Mouse (Mus musculus) embryo, embryonic 11.5 days (tissue): ENCODE results near the gene Ctbs.

Source experiments
- DNase-seq: peaks from one replicate; pipeline ENCODE4 v3.0.0-alpha.2; 2012; ENCODE audit warnings: low read depth, low spot score

Ctbs gene

GRCm38 (mm10) chr3:146449745-146450250, at the start of gene Ctbs:
Ctbs (plus strand) TSS chr3:146449795.
- no peak for DNase-seq

GRCm38 (mm10) chr3:146403770-146404169, 45.8 kb upstream of the Ctbs start:
- DNase-seq, result no peak

- peak; percentile 91 for DNase-seq
Measured at GRCm38 (mm10) chr3:146404311-146405201, 45.0 kb upstream of the Ctbs start, which contains the start of gene Ssx2ip. Ssx2ip (plus strand) TSS chr3:146404642.

GRCm38 (mm10) chr3:146405213-146406006, 44.2 kb upstream of the Ctbs start:
- DNase-seq, result no peak

GRCm38 (mm10) chr3:146406007-146406341, 43.6 kb upstream of the Ctbs start:
- no peak for DNase-seq

GRCm38 (mm10) chr3:146407086-146407721, 42.4 kb upstream of the Ctbs start:
- no peak for DNase-seq

- DNase-seq, result no peak
Measured at GRCm38 (mm10) chr3:146410114-146410513, 39.5 kb upstream of the Ctbs start.

- no peak for DNase-seq
Measured at GRCm38 (mm10) chr3:146412008-146412407, 37.6 kb upstream of the Ctbs start.

GRCm38 (mm10) chr3:146412480-146412879, 37.1 kb upstream of the Ctbs start:
- DNase-seq, result no peak

GRCm38 (mm10) chr3:146413016-146413415, 36.6 kb upstream of the Ctbs start:
- DNase-seq, result no peak

GRCm38 (mm10) chr3:146413992-146414391, 35.6 kb upstream of the Ctbs start:
- DNase-seq, result no peak

GRCm38 (mm10) chr3:146414555-146414954, 35.0 kb upstream of the Ctbs start:
- no peak for DNase-seq

- DNase-seq, result no peak
Measured at GRCm38 (mm10) chr3:146417873-146418272, 31.7 kb upstream of the Ctbs start.

- DNase-seq, result no peak
Measured at GRCm38 (mm10) chr3:146418901-146419300, 30.7 kb upstream of the Ctbs start.

- no peak for DNase-seq
Measured at GRCm38 (mm10) chr3:146419534-146419933, 30.1 kb upstream of the Ctbs start.

GRCm38 (mm10) chr3:146419992-146420537, 29.5 kb upstream of the Ctbs start:
- no peak for DNase-seq

- DNase-seq, result no peak
Measured at GRCm38 (mm10) chr3:146421787-146422186, 27.8 kb upstream of the Ctbs start.

GRCm38 (mm10) chr3:146423710-146424109, 25.9 kb upstream of the Ctbs start:
- no peak for DNase-seq

GRCm38 (mm10) chr3:146424306-146424900, 25.2 kb upstream of the Ctbs start:
- DNase-seq, result no peak

- no peak for DNase-seq
Measured at GRCm38 (mm10) chr3:146425902-146426301, 23.7 kb upstream of the Ctbs start.

- DNase-seq, result no peak
Measured at GRCm38 (mm10) chr3:146426489-146426888, 23.1 kb upstream of the Ctbs start.
